Mouse (Mus musculus): ENCODE measurements at regions not wholly inside any gene's neighbourhood (a gene's known extent, or its start where the extent isn't known, plus 50 kb on each side); places are given as distances from the start of the nearest gene placed in this dataset. TPM values are rescaled to one million over a fixed set of nuclear protein-coding genes. Genes with fewer than 3 reads are reported as not detected.

DNA sequence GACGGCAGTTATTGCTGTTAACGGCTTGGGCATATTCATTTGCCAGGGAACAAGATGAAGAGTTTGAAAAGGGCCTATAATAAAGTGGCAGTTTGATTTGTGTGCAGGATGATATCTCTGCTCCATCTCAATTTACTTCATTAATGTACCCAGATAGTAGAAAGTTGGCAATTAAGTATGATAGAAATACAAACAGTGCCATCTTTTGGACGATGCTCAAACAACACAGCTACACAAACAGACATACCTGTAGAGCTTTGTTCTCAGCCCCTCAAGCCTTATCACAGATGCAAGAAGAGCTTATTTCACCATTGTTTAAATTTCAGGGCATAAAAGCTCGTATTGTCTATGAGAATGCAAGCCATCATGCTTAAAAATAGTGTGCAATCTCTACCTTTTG is 82.2 kb downstream of the Tnfsf11 start:
- no peak for DNase-seq

DNA sequence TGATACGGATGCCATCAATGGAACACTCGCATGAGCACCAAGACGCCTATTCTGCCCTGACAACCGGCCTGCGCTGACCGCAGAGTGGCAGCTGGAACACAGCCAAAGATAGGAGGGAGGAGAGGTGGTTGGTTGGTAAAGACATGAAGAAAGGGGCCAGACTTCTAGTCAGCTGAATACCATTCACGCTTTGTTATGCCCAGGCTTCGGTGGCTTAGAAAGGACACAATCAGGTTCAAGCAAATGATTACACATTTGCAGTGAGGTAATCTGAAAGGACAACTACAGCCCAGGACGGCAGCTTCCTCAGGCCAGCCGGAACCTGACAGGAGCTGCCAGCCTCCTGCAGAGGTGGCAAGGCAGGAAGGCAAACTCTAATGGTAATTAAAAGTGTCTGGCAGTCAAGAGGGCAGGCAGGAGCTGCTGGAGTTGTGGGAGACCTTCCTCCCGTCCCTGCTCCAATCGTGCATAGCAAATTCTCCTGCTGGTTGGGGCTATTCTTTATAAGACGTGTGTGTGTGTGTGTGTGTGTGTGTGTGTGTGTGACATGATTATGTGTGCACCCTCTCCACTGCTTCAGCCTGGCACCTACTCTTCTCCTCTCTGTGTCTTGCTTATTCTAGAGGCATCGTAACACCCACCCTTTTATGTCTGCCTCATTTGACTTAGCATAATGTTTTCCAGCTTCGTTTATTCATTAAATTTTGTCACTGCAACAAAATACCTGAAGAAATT is 91.4 kb downstream of the Tnfsf11 start:
- intact Hi-C loops (cut with DNase I), result no loop called here
- peak; percentile 62 for DNase-seq

More for the DNA sequence above, 82.2 kb downstream of the Tnfsf11 start:
- intact Hi-C loops (cut with DNase I), result no loop called here

DNA sequence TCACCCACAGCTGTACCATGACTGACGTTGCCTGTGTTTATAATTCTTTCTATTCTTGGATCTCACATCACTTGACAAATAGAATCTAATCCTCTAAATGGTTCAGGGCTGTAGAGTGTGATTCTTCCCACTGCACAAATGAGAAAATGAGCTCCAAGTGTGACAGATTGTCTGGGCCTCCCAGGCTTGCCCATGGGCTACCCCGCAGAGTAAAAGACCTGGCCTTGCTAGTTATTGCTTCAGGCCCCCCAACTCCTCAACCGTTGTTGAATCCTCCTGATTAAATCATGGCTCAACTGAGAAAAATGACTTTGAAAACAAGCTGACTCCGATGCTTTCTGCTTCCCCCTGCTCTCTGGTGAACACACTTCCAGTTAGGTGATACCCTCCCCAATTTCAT is 92.4 kb downstream of the Tnfsf11 start:
- intact Hi-C loops (cut with DNase I), result no loop called here
- DNase-seq, result peak; percentile 9

DNA sequence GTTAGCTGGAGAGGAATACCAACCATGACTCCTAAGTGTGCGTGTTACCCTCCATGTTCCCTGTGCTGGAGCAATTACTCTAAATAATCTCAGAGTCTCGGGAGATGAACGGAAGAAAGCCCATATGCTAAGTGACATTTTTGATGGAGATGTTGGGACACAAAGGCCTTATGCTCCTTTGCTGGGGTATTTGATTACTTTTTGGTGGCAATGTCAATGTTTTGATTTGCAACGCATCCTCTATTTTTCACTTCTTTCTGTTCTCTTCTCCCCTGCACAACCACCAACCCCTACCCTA is 103.3 kb downstream of the Tnfsf11 start:
- intact Hi-C loops (cut with DNase I), result no loop called here
- no peak for DNase-seq

DNA sequence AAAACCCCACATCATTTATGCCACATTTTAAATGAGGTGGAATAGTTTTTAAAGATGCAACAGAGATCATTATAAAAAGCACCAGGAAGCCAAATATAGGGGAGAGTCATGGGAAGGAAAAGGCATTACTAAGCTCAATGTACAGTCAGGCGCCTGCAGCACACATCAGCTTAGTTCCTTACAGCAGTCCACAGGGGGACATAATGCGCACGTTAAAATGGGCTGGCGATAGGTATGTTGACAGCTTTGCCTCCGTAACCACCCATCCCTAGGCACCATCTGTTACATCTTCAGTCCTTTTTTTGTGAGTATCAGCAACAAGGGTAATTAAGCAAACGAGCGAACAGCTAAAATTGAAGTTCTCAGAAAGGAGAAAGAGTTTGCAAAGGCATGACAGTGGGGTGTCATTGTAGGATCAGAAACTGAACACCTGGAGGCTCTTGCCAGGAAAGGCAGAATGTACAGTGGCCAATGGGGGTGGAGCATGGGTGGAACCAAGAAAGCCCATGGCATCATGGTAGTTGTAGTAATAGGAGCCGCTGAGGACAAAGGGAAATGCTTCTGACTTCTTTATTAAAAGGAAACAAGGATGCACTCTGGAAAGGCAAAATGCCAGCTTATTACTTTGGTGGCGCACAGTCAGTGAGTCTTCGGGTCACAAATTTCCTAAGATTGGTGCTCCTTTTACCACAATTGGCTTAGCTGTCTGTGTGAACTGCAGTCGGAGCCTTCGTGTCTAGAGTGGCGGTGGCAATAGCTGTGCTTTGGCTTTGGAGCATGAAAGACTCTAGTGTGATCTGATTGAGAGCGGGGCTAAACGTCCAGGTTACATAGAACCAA is 103.9 kb downstream of the Tnfsf11 start:
- intact Hi-C loops (cut with DNase I), result no loop called here
- peak; percentile 47 for DNase-seq

DNA sequence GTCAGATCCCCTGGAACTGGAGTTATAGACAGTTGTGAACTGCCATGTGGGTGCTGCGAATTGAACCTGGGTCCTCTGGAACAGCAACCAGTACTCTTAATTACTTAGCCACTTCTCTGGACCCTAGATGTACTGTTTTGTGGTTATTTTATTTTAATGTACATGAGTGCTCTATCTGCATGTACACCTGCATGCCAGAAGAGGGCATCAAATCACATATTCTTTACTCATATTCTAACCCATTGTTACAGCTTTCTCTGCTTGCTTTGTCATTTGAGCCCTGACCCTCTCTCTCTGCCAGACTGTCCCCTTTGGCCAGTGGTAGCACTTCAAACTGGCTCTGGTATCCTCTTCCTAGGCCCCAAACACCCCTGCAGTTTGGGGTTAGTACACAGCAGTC is 105.1 kb downstream of the Tnfsf11 start:
- intact Hi-C loops (cut with DNase I), result no loop called here
- DNase-seq, result no peak

DNA sequence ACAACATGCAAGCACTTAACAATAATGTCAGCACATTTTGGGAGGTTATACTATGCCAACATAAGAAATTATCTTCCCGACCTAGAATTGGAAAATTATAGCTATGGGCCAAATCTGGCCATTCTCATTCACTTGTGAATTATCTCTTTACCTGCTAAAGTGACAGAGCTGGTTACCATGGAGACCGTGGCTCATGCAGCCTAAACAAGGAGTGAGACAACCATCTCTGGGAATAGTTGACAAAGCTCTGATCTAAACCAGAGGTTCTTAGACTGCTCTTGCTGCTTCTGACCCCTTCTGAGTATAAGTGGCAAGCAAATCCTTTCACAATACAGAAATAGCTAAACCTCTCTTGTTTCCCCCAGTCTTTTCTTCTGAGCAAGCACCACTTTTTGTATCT is 108.7 kb upstream of the Fam216b start:
- DNase-seq, result no peak
- intact Hi-C loops (cut with DNase I), result no loop called here

DNA sequence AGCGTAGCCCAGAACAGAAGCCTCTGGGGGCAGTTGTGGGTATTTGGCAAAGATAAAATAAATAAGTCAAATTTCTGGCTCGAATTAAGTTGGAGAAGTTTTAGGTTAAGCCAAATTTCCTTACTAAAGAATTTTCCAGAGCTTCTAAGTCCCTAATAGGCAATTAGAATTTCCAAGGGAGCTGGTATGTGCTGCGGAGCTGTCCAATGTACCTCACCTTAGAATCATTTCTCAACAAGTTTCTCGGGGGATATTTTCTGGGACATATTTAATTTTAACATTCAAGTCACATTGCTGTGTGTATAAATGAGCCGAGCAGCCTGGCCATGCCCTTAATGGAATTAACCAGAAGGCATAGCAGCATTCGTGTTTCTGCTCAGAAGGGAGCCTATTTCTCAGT is 90.8 kb upstream of the Fam216b start:
- intact Hi-C loops (cut with DNase I), result no loop called here
- DNase-seq, result no peak

DNA sequence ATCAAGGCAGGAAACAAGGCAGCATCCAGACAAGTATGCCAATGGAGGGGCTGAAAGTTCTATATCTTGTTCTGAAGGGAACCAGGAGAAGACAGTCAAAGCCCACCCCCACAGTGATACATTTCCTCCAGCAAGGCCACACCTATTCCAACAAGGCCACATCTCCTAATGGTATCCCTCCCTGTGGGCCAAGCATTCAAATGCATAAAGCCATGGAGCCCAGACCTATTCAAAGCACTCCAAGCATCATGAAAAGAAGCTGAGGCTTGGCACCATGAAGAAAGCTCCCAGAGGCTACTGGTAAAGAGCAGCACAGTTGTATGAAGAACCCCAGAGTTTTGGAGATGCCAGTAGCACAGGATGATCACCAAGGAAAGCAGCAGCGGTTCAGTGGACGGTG is 84.6 kb upstream of the Fam216b start:
- DNase-seq, result no peak
- intact Hi-C loops (cut with DNase I), result no loop called here

DNA sequence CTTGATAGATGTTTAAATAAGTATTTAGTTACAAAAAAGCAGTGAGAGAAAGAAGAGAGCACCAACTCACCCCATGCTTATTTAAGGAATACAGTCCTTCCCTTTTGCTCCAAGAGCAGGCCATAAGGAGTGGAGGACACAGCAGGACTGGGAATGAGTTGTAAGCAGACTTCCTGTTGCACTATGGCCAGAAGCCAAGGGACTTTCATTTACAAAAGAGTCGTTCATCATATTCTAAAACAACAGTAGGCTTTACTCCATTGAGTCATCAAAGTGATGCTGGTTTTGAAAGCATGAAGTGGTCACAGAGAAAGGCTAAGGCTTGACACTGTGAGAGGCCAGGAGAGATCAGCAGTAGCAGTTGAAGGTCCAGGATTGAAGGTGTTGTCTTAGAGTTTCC is 84.1 kb upstream of the Fam216b start:
- intact Hi-C loops (cut with DNase I), result no loop called here
- DNase-seq, result no peak

DNA sequence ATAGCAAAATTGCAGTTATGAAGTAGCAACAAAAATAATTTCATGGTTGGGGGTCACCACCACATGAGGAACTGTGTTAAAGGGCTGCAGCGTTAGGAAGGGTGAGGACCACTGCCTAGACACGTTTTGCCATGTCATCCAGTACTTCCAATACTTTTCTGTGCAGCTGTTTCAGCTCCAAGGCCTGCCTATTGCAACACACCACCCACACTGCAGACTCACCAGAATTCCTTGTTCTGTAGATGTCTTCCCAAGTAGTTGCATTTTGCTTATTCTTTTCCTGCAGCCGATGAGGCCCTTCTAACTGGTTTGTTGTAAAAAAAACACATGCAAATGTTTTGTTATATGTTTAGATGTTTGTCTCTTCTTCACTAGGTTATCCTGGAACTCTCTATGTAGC is 72.0 kb upstream of the Fam216b start:
- no peak for DNase-seq
- intact Hi-C loops (cut with DNase I), result no loop called here

DNA sequence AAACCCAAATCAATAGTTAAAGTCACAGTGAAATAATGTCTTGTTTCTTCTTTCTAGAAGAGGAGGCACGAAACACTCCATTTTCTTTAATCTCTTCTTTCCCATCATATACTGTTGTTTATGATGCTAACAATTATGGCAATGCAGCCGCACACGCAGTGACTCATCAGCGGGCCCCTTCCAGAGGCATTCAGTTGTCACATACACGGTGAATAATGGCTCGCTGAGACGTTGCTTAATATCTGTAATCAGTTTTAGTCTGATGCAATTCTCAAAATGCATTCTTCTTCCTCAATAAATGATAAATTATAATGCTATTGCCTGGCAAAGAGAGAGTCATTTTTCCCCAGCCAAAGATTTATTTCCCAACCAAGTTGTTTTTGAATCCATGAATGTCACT is 70.8 kb upstream of the Fam216b start:
- intact Hi-C loops (cut with DNase I), result no loop called here
- no peak for DNase-seq

DNA sequence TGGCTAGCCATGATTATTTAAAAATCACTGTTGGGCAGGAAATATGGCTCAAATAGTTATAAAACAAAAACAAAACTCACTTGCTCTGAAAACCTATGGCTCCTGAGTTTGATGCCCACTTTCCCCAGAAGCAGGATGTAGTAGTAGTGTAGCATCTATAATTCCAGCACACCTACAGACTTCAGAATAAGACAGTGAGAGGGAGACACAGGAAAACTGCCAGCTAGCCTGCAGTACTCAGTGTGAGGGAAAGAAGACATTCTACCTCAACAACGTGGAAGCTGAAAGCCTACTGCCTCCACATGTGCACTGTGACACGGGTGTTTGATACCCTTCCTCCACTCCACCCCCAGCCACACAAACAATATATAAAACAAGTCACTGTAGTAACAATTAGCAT is 68.9 kb upstream of the Fam216b start:
- DNase-seq, result no peak
- intact Hi-C loops (cut with DNase I), result no loop called here

DNA sequence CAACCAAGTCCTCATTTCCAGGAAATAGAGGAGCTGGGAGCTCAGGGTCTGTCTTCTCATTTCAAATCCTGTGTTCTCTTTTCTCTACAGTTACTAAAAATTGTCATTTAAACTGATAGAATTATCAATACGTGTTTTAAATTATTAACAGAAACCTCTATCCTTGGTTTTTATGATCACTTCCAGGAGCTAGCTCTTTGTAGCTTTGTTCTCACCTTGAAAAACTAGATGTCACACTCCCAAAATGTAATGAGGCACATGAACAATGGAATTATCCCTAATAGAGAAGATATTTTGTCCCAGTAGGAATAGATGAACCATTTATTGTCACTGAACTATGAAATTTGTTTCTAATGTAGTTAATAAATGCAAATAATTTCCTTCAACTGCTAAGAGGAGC is 60.0 kb upstream of the Fam216b start:
- no peak for DNase-seq
- intact Hi-C loops (cut with DNase I), result no loop called here

DNA sequence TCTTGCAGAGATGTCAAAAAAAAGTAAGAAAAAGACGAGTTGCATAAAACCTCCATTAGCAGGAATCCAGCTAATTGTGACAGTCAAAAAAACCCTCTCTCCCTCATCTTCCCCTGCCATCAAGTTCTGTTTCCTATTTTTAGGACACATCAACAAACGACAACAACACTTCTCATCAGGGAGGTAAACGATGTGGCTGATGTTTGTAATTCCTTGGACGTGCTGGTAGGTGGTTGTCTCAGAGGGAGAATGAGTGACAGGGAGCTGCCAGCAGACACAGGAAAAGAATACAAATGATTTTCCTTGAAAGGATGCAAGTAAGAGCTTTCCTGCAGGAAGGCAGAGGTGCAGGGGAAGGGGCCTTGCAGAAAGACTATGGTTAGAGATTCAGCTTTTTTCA is 54.9 kb upstream of the Fam216b start:
- intact Hi-C loops (cut with DNase I), result no loop called here
- DNase-seq, result no peak

Small RNA genes lying in the stretch of these regions (microRNA-seq; reads per million reads assigned to microRNA genes)
- gene Mir1971, result not detected

Data from left cerebral cortex, postnatal 4 days (tissue).